Mouse (Mus musculus) adrenal gland, adult 8-10 months (tissue): ENCODE measurements at regions not wholly inside any gene's neighbourhood (a gene's known extent, or its start where the extent isn't known, plus 50 kb on each side); places are given as distances from the start of the nearest gene placed in this dataset.

Source experiments
- DNase-seq: peaks from one replicate; pipeline ENCODE4 v3.0.0; 2022

DNA sequence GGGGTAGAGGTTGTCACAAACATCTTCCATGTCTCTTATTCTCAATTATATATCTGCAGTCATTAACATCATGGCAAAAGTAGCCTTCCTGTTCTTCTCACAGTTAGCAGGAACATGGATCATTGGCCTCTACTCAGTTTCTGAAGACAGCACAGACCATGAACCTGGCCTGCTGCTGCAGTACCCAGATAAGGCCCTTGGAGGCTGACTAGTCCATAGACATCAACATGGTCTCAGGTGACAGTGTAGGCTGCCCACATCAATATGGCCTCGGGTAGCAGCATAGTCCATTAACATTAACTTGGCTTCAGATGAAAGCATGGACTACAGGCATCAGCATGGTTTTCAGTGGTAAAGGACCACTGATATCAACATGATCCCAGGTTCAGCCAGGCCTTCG lies 95.9 kb upstream of the Tmtc4 start:
- no peak for DNase-seq

DNA sequence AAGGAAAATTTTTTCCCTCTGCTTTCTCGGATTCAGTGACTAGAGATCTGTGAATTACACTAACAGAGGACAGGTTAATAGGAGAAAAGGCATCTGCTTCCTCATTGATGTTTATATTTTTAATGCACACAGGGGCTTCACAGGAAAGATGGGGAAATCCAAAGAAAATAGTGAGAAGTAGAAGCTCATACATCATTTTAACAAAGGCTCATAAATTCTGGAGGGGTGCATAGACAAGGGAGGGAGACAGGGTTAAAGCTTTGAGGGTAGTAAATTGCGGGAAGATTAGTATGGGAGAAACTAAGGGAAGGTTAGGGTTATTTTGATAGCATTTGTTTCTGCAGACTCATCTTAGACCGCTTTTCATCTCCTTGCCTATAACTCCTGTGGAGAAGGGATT lies 95.0 kb upstream of the Tmtc4 start:
- no peak for DNase-seq

DNA sequence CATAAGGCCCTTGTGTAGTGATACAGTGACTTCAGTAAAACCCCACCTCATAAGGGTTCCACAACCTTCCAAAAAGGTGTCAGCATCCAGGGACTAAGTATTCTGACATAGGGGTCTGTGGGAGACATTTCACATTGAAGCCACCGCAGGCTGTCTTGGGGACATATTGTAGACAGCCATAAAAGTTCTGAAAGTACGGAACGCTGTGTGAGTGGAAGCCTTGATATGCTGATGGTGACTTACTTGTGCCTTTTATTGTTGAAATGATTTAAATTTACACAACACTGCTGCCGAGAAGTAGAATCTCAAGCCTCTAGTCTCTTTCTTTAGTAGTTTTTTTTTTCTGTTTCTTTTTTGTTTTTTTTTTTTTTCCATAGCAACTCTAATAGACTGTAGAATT lies 82.5 kb upstream of the Tmtc4 start:
- DNase-seq: no peak

DNA sequence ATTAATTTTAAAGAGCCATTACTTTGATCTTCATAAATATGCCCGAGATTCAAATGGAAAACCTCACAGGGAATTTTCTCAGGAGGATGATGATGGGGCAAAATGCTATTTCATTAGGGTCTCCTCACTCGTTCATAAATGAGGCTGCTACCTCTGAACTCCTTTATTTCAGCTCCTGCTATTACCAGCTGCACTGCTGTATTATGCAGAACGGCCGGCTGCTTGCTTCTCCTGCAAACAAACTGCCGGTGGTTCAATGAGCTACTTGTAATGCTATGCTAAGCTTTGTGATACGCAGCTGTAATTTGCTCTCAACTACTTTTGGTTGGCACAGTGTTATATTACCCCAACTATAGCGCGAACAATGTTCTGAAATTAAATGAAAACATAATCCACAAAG lies 81.7 kb upstream of the Tmtc4 start:
- DNase-seq: no peak

DNA sequence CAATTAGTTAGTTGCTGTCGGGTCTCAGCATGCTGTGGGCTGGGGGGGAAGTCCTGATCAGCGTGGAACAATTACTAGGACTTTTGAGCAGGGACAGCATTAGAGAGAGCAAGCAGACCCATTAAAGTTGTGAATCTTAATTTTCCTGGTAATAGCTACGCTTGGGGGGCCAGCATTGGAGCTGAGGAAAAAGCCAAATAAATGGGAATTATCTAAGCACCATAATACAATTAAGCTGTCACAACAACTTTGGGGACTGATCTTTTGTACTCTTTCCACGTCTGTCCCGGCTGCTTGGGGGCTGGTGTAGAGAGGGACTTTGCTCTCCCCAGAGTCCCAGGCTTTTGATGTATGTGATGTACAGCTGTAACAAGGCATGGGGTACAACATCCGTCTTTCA lies 81.3 kb upstream of the Tmtc4 start:
- DNase-seq: no peak

DNA sequence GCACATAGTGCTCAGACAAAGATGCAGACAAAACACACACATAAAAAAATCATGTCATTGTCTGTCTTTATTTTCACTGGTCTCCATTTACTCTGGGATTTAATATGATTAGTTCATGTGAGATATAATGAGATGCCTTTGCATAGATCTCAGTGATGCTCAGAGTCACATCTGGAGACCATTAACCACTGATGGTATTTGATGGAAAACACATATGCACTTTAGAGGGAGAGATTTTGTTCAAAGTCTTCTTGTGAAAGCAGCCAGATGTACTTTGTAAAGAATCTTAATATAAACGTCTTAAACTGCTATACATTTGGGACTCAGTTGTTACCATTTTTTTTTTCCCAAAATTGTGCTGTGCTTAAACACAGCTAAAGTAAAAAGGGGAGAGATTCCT lies 79.1 kb upstream of the Tmtc4 start:
- no peak for DNase-seq

DNA sequence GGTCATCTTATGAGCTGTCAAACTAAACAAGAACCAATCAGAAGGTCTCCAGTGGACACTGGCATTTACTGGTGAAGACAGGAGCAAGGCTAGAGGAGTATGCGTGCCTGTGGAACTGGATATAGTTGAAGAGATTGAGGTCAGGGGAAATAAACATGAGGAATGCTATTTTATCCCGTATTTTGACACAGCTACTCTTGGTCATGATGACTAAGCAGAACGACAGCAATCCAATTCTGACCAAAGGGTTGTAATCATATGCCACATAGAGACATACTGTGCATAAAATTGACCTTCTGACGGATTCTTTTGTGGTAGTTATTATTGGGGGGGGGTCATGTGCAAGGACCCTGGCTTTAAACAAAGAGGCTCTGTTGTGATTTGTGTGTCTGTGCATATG lies 73.1 kb upstream of the Tmtc4 start:
- no peak for DNase-seq

DNA sequence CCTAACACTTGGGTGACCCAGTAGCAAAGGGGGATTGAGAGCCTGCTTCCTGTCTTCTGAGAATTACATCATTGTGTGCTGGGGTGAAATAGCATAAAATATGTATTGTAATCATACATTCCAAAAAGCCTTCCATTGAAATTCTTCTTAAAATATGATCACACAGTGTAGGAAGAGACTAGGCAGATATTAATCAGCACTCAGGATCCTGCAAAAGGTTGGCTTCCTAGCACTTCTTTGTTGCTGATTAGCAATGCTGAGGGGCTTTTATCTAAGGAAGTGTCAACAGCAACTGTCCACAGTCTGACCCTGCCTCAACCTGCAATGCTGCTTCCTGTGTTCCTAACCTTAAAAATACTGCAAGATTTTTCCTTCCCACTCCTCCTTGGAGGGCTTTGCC lies 64.6 kb upstream of the Tmtc4 start:
- no peak for DNase-seq

DNA sequence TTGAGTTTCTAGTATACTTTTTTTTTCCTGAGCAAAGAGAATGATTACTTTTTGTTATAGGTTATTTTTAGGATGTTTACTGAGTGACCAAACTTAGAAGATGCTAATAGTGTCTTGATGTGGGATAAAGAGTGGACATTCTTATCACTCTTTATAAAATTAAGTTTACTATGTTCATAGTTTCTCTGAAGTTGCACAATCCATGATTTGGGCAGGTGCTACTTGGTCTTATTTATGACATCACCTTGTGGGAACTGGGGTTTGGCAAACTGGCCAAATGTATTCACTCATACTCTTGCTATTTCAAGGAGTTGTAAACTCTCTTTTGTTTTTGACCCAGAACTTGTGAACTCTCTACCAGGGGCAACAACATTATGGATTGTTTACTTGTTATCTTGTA lies 56.2 kb upstream of the Tmtc4 start:
- no peak for DNase-seq

DNA sequence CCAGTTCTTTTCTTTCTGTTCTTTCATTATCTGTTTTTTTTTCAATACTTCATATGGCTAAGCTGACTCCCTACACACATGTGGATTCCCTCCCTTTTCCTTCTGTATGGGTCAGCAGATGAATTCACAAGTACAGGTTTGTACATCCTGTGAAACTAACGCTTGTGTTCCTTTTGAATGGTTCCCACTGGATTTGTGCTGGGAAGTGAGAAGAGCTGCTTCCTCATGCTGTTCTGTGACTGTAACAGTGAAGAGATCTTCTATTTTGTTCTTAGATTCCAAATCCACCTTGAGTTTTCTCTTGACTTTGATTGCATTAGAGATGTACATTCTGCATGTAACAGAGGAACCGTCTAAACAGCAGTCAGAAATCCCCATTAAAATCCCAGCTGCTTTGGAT lies 53.6 kb upstream of the Tmtc4 start:
- no peak for DNase-seq
